Mouse (Mus musculus): ENCODE results near the gene Aff3.
A peak's percentile ranks its signal among the peaks of the same experiment; 100 is the strongest.

Gene Aff3

GRCm38 (mm10) chr1:38664777-38665176 lies at the start of gene Aff3:
Aff3 (minus strand) TSS chr1:38664955.
- DNase-seq (ENCODE audit: low read depth), result no peak

GRCm38 (mm10) chr1:38700646-38701045 lies 35.9 kb upstream of the Aff3 start:
- DNase-seq (ENCODE audit: low read depth), result peak; percentile 64

- DNase-seq (ENCODE audit: low read depth), result peak; percentile 36
Measured at GRCm38 (mm10) chr1:38699244-38699643, 34.5 kb upstream of the Aff3 start.

- peak; percentile 29 for DNase-seq (ENCODE audit: low read depth)
Measured at GRCm38 (mm10) chr1:38695812-38696681, 31.3 kb upstream of the Aff3 start.

GRCm38 (mm10) chr1:38695089-38695811 lies 30.5 kb upstream of the Aff3 start:
- DNase-seq (ENCODE audit: low read depth), result no peak

GRCm38 (mm10) chr1:38694142-38694541 lies 29.4 kb upstream of the Aff3 start:
- DNase-seq (ENCODE audit: low read depth), result no peak

GRCm38 (mm10) chr1:38690471-38690870 lies 25.7 kb upstream of the Aff3 start:
- DNase-seq (ENCODE audit: low read depth), result no peak

- no peak for DNase-seq (ENCODE audit: low read depth)
Measured at GRCm38 (mm10) chr1:38688216-38688615, 23.5 kb upstream of the Aff3 start.

- no peak for DNase-seq (ENCODE audit: low read depth)
Measured at GRCm38 (mm10) chr1:38685706-38686105, 21.0 kb upstream of the Aff3 start.

- DNase-seq (ENCODE audit: low read depth), result no peak
Measured at GRCm38 (mm10) chr1:38683158-38683721, 18.5 kb upstream of the Aff3 start.

- DNase-seq (ENCODE audit: low read depth), result peak; percentile 32
Measured at GRCm38 (mm10) chr1:38679890-38680289, 15.1 kb upstream of the Aff3 start.

- DNase-seq (ENCODE audit: low read depth), result no peak
Measured at GRCm38 (mm10) chr1:38671756-38672155, 7.0 kb upstream of the Aff3 start.

GRCm38 (mm10) chr1:38671019-38671418 lies 6.3 kb upstream of the Aff3 start:
- DNase-seq (ENCODE audit: low read depth), result no peak

GRCm38 (mm10) chr1:38668327-38668726 lies 3.6 kb upstream of the Aff3 start:
- no peak for DNase-seq (ENCODE audit: low read depth)

GRCm38 (mm10) chr1:38667892-38668291 lies 3.1 kb upstream of the Aff3 start:
- DNase-seq (ENCODE audit: low read depth), result no peak

GRCm38 (mm10) chr1:38666766-38667118 lies 2.0 kb upstream of the Aff3 start:
- DNase-seq (ENCODE audit: low read depth), result no peak

- no peak for DNase-seq (ENCODE audit: low read depth)
Measured at GRCm38 (mm10) chr1:38666111-38666765, 1.5 kb upstream of the Aff3 start.

GRCm38 (mm10) chr1:38665611-38666010 lies 856 bp upstream of the Aff3 start:
- no peak for DNase-seq (ENCODE audit: low read depth)

- DNase-seq (ENCODE audit: low read depth), result no peak
Measured at GRCm38 (mm10) chr1:38664261-38664660, 494 bp downstream of the Aff3 start.

- DNase-seq (ENCODE audit: low read depth), result no peak
Measured at GRCm38 (mm10) chr1:38662616-38663193, 2.0 kb downstream of the Aff3 start.

GRCm38 (mm10) chr1:38658933-38659553 lies 5.7 kb downstream of the Aff3 start:
- DNase-seq (ENCODE audit: low read depth), result no peak

- no peak for DNase-seq (ENCODE audit: low read depth)
Measured at GRCm38 (mm10) chr1:38658376-38658775, 6.4 kb downstream of the Aff3 start.

Data from NIH3T3 (cell line).